Mouse (Mus musculus): Measurements from ENCODE around the gene Tenm4. TPM values are rescaled to one million over a fixed set of nuclear protein-coding genes. Genes with fewer than 3 reads are reported as not detected.

Tenm4 gene
- polyA plus RNA-seq, 1 experiment from 2014 or later: 11.4 TPM

DNA sequence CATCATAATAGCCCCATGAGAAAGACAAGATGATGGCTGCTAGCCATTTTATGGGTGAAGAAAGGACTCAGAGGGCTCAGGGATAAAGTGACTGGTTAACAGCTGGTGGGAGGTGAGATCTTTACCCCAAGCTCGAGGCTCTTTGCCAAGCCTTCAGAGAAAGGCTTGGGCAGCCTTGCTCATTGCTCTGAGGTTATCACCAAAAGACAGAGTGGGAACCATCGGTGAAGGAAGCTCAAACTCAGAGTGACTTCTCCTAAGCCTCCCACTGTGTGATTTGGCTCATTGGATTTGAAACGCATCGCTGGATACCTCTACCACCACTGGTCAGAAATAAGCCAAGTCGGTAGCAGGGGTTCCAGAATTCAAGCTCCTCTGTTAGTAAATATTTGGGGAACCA, 19.1 kb upstream of the Tenm4 start:
- Histone ChIP-seq H3K27me3 (ENCODE audit: control insufficient read depth, insufficient read depth, low read length) (no peaks in the 10 kb centered on the region), H3K36me3 (ENCODE audit: control insufficient read depth, insufficient read depth, low read length) (no peaks in the 10 kb centered on the region), H3K27ac (ENCODE audit: low read depth, low read length) (no peak overlapping the region), H3K9me3 (replicated peaks; ENCODE audit: control insufficient read depth, low read length) (no peaks in the 10 kb centered on the region), H3K4me1 (ENCODE audit: control insufficient read depth, insufficient read depth, low read length) (no peaks in the 10 kb centered on the region), H3K4me3 (ENCODE audit: low read depth, low read length) (no peak overlapping the region), H3K4me2 (no peak overlapping the region), H3K9ac (ENCODE audit: low read depth, low read length) (no peak overlapping the region)
- no peak for ATAC-seq (replicated peaks; ENCODE audit: insufficient number of reproducible peaks, low FRiP score, low TSS enrichment)
- WGBS (ENCODE audit: insufficient replicate concordance): 36% methylated on average over 5 of the region's 5 CpGs

DNA sequence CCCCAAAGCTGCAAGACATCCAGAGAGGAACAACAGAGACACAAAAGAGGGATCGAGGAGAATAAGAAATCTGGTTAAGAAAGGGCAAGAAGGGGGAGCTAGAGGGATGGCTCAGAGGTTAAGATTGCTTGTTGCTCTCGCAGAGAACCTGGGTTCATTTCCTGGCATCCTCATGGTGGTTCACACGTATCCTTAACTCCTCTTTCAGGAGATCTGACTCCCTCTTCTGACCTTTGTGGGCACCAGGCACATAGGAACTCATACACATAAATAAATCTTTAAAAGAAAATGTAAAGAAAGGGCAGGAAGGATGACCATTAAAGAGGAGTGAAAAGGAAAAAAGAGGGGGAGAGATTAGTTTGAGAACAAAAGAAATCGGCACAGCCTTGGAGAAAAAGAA, 18.6 kb upstream of the Tenm4 start:
- no peak overlapping the region for H3K4me3 ChIP-seq (ENCODE audit: low read depth, low read length)
- no peaks in the 10 kb centered on the region for H3K36me3 ChIP-seq (ENCODE audit: control insufficient read depth, insufficient read depth, low read length)
- no peaks in the 10 kb centered on the region for H3K9me3 ChIP-seq (replicated peaks; ENCODE audit: control insufficient read depth, low read length)
- H3K27me3 ChIP-seq (ENCODE audit: control insufficient read depth, insufficient read depth, low read length): no peaks in the 10 kb centered on the region
- ATAC-seq (replicated peaks; ENCODE audit: insufficient number of reproducible peaks, low FRiP score, low TSS enrichment): no peak
- WGBS (ENCODE audit: insufficient replicate concordance): 11% methylated on average over 4 of the region's 4 CpGs
- no peak overlapping the region for H3K27ac ChIP-seq (ENCODE audit: low read depth, low read length)
- H3K4me2 ChIP-seq: peak overlapping the region; percentile 61
- H3K4me1 ChIP-seq (ENCODE audit: control insufficient read depth, insufficient read depth, low read length): no peaks in the 10 kb centered on the region
- peak overlapping the region; percentile 73; the same call in 1 of the 2 replicates for H3K9ac ChIP-seq (ENCODE audit: low read depth, low read length)

DNA sequence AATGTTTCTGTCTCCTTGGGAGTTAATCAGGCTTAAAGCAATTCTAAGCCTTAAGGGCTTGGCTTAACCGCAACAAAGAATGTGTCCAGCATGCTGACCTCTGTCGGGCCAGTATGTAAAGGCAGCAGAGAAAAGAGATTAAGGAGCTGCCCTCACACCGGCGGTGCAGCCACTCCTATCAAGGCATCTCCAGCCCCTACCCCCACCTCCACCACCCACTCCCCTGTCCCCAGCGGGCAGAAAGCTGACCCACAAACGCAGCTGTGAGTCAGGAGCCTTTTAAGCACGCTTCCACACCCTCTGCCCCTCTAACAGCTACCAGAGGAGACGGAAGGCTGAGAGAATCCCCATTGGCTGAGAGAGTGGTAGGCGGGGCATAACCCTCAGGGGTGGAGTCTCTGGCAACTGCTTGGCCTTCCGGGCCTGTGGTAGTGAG, 18.1 kb upstream of the Tenm4 start:
- peak; percentile 82 for ATAC-seq (replicated peaks; ENCODE audit: insufficient number of reproducible peaks, low FRiP score, low TSS enrichment)
- no peak overlapping the region for H3K27ac ChIP-seq (ENCODE audit: low read depth, low read length)
- H3K36me3 ChIP-seq (ENCODE audit: control insufficient read depth, insufficient read depth, low read length): no peaks in the 10 kb centered on the region
- H3K4me1 ChIP-seq (ENCODE audit: control insufficient read depth, insufficient read depth, low read length): no peaks in the 10 kb centered on the region
- H3K27me3 ChIP-seq (ENCODE audit: control insufficient read depth, insufficient read depth, low read length): no peaks in the 10 kb centered on the region
- WGBS (ENCODE audit: insufficient replicate concordance): under 1% methylated on average over 10 of the region's 10 CpGs
- H3K9ac ChIP-seq (ENCODE audit: low read depth, low read length): peak overlapping the region; percentile 73
- peak overlapping the region; percentile 61 for H3K4me2 ChIP-seq
- peak overlapping the region; percentile 46 for H3K4me3 ChIP-seq (ENCODE audit: low read depth, low read length)
- no peaks in the 10 kb centered on the region for H3K9me3 ChIP-seq (replicated peaks; ENCODE audit: control insufficient read depth, low read length)

DNA sequence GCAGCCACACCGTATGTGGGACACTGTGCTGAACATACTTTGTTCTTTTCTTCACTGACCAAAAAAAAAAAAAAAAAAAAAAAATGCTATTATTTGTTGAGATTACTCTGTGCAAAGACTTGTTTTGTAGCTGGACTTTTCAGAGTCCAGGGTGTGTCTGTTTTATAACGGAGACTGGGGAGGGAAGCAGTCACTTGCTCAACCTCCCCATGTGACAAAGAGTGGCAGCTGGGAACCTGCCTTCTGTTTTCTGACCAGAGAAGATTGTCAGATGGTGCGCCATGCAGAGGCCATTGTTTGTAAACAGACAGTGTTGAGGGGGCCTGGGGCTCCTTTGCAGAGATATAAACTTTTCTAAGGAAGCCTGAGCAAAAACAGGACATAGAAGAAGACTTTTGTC, 17.0 kb upstream of the Tenm4 start:
- H3K27me3 ChIP-seq (ENCODE audit: control insufficient read depth, insufficient read depth, low read length): no peaks in the 10 kb centered on the region
- no peak overlapping the region for H3K4me3 ChIP-seq (ENCODE audit: low read depth, low read length)
- 80% methylated on average over 3 of the region's 3 CpGs for WGBS (ENCODE audit: insufficient replicate concordance)

DNA sequence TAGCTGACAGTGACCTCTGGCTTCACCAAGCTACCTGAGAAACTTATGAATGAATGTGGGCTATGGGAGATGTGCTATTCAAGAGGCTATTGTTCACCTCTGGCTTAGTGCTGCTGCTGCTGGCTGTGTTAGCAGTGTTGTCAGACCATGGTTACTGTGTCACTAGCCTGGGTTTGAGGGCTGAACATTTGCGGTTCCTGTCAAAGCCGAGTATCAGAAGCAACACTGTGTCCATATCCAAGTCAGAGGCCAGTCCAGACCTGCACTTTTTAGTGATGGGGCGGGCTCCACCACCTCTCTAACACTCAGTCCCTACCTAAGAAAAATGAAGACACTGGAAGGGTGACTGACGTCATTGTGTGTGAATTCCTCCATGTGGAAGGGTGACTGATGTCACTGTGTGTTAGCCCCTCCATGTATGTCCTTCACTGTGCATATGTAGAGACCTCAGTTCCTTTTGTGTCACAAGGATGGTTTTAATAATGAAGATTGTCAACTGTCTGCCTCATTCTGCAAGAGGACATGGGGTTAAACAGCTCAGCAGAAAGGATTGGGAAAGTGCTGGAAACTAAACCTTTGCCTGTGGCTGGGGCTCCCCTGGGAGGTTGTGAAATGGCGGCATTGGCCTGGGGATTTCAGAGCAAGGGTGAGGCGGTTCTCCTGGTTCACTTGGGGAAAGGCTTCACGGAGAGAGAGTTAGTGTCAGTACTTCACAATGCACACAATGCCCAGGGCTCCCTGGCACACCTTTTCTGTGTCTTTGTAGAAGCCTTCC, 14.4 kb upstream of the Tenm4 start:
- no peaks in the 10 kb centered on the region for H3K36me3 ChIP-seq (ENCODE audit: control insufficient read depth, insufficient read depth, low read length)
- no peaks in the 10 kb centered on the region for H3K9me3 ChIP-seq (replicated peaks; ENCODE audit: control insufficient read depth, low read length)
- H3K27ac ChIP-seq (ENCODE audit: low read depth, low read length): no peak overlapping the region
- H3K4me2 ChIP-seq: no peak overlapping the region
- no peak for ATAC-seq (replicated peaks; ENCODE audit: insufficient number of reproducible peaks, low FRiP score, low TSS enrichment)
- H3K27me3 ChIP-seq (ENCODE audit: control insufficient read depth, insufficient read depth, low read length): no peaks in the 10 kb centered on the region
- no peaks in the 10 kb centered on the region for H3K4me1 ChIP-seq (ENCODE audit: control insufficient read depth, insufficient read depth, low read length)
- no peak overlapping the region for H3K4me3 ChIP-seq (ENCODE audit: low read depth, low read length)
- WGBS (ENCODE audit: insufficient replicate concordance): 73% methylated on average over 7 of the region's 7 CpGs
- no peak overlapping the region for H3K9ac ChIP-seq (ENCODE audit: low read depth, low read length)

More for the DNA sequence above, 17.0 kb upstream of the Tenm4 start:
- H3K27ac ChIP-seq (ENCODE audit: low read depth, low read length): no peak overlapping the region
- H3K4me2 ChIP-seq: no peak overlapping the region
- no peaks in the 10 kb centered on the region for H3K4me1 ChIP-seq (ENCODE audit: control insufficient read depth, insufficient read depth, low read length)
- no peaks in the 10 kb centered on the region for H3K36me3 ChIP-seq (ENCODE audit: control insufficient read depth, insufficient read depth, low read length)
- no peak for ATAC-seq (replicated peaks; ENCODE audit: insufficient number of reproducible peaks, low FRiP score, low TSS enrichment)
- H3K9ac ChIP-seq (ENCODE audit: low read depth, low read length): no peak overlapping the region
- H3K9me3 ChIP-seq (replicated peaks; ENCODE audit: control insufficient read depth, low read length): no peaks in the 10 kb centered on the region

DNA sequence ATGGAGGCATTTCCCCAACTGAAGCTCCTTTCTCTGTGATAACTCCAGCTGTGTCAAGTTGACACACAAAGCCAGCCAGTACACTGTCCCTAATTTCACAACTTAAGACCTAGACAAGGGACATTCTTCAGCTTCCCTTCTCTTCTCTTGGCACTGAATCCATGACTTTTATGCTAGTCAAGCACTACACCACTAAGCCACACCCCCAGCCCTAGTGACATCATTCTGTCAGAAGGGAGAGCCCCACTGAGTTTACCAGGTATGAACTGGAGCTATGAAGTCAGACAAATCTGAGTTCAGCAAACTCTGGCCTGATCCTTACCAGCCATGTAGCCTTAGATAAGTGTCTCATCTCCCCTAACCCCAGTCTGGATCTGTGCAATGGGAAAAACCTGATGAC, 6.9 kb upstream of the Tenm4 start:
- Histone ChIP-seq H3K4me2 (no peak overlapping the region), H3K4me3 (ENCODE audit: low read depth, low read length) (no peak overlapping the region), H3K27me3 (ENCODE audit: control insufficient read depth, insufficient read depth, low read length) (no peaks in the 10 kb centered on the region), H3K9me3 (replicated peaks; ENCODE audit: control insufficient read depth, low read length) (no peaks in the 10 kb centered on the region), H3K4me1 (ENCODE audit: control insufficient read depth, insufficient read depth, low read length) (no peaks in the 10 kb centered on the region), H3K36me3 (ENCODE audit: control insufficient read depth, insufficient read depth, low read length) (no peaks in the 10 kb centered on the region), H3K9ac (ENCODE audit: low read depth, low read length) (no peak overlapping the region), H3K27ac (ENCODE audit: low read depth, low read length) (no peak overlapping the region)
- no peak for ATAC-seq (replicated peaks; ENCODE audit: insufficient number of reproducible peaks, low FRiP score, low TSS enrichment)

DNA sequence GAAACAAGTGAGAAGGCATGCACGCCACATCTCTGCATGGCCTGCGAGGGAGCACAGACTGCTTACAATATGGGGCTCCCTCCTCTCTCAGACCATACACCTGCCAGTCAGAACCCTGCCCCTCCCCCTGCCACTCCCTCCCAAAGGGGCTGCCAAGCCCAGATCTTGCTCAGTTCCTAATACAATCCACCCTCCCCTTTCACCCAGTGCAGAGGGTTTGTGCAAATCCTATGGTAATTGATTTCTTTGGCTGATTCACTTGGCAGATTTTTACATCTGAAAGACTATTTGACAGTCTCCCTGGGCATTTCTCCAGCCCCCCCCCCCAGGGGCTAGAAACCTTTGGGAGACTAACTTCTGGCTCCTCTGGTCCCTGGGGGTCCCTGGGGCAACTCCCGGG, 2.1 kb upstream of the Tenm4 start:
- H3K9me3 ChIP-seq (replicated peaks; ENCODE audit: control insufficient read depth, low read length): no peaks in the 10 kb centered on the region
- H3K27me3 ChIP-seq (ENCODE audit: control insufficient read depth, insufficient read depth, low read length): no peaks in the 10 kb centered on the region
- H3K36me3 ChIP-seq (ENCODE audit: control insufficient read depth, insufficient read depth, low read length): no peaks in the 10 kb centered on the region
- no peak overlapping the region for H3K27ac ChIP-seq (ENCODE audit: low read depth, low read length)
- no peak overlapping the region for H3K4me3 ChIP-seq (ENCODE audit: low read depth, low read length)
- no peak for ATAC-seq (replicated peaks; ENCODE audit: insufficient number of reproducible peaks, low FRiP score, low TSS enrichment)
- no peak overlapping the region for H3K4me2 ChIP-seq
- no peak overlapping the region for H3K9ac ChIP-seq (ENCODE audit: low read depth, low read length)
- 39% methylated on average over 3 of the region's 3 CpGs for WGBS (ENCODE audit: insufficient replicate concordance)
- H3K4me1 ChIP-seq (ENCODE audit: control insufficient read depth, insufficient read depth, low read length): no peaks in the 10 kb centered on the region

DNA sequence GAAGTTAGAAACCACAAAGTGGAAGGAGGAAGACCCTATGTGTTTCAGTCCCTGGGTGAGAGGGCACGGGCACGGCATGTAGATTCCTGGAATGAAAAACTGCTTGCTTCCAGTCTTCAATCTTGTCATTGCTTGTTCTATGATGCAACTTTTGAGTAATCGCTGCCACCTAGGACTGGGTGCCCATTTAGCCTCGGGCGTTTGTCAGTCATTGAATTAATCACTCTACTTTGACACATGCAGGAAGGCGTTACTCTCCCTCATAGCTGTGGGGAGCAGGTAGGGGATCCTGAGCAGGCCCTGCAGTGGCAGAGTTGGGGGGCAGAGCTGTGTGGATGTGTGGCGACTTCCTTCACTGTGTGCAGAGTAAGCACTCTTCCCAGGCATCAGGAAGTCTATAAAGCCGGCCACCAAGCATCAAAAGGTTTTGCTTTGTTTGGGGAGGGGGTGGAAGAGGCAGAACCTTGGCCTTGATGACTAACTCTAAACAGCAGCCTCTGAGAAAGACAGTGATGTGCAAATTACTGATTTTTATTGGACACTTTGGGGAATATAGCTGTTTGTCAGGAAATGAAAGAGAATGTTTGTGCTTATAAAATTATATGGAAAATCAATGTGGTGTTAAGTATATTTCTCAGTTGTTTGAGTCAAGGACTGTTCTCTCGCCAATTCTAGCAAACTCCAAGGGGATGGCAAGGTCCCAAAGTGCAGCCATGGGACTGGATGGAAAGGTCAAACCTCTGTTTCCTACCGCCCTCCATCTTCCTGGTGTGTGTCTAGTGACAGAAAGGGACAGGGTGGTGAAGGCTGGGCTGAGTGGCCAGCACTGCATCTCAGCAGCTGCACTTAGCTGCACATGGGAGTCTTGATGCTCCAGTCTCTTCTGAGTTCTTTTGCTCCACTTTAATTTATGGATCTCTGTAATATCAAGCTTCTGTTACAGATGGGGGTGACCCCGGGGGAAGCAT, 834 bp downstream of the Tenm4 start:
- H3K4me3 ChIP-seq (ENCODE audit: low read depth, low read length): no peak overlapping the region
- no peak overlapping the region for H3K4me2 ChIP-seq
- 42% methylated on average over 11 of the region's 11 CpGs for WGBS (ENCODE audit: insufficient replicate concordance)
- no peak for ATAC-seq (replicated peaks; ENCODE audit: insufficient number of reproducible peaks, low FRiP score, low TSS enrichment)
- no peak overlapping the region for H3K9ac ChIP-seq (ENCODE audit: low read depth, low read length)
- no peak overlapping the region for H3K27ac ChIP-seq (ENCODE audit: low read depth, low read length)
- H3K4me1 ChIP-seq (ENCODE audit: control insufficient read depth, insufficient read depth, low read length): no peaks in the 10 kb centered on the region
- no peaks in the 10 kb centered on the region for H3K27me3 ChIP-seq (ENCODE audit: control insufficient read depth, insufficient read depth, low read length)
- no peaks in the 10 kb centered on the region for H3K36me3 ChIP-seq (ENCODE audit: control insufficient read depth, insufficient read depth, low read length)
- H3K9me3 ChIP-seq (replicated peaks; ENCODE audit: control insufficient read depth, low read length): no peaks in the 10 kb centered on the region

Measured in heart, embryonic 11.5 days (tissue).